Mouse (Mus musculus): ENCODE results near the gene Mdc1.
A peak's percentile ranks its signal among the peaks of the same experiment; 100 is the strongest.

The Mdc1 gene

DNA sequence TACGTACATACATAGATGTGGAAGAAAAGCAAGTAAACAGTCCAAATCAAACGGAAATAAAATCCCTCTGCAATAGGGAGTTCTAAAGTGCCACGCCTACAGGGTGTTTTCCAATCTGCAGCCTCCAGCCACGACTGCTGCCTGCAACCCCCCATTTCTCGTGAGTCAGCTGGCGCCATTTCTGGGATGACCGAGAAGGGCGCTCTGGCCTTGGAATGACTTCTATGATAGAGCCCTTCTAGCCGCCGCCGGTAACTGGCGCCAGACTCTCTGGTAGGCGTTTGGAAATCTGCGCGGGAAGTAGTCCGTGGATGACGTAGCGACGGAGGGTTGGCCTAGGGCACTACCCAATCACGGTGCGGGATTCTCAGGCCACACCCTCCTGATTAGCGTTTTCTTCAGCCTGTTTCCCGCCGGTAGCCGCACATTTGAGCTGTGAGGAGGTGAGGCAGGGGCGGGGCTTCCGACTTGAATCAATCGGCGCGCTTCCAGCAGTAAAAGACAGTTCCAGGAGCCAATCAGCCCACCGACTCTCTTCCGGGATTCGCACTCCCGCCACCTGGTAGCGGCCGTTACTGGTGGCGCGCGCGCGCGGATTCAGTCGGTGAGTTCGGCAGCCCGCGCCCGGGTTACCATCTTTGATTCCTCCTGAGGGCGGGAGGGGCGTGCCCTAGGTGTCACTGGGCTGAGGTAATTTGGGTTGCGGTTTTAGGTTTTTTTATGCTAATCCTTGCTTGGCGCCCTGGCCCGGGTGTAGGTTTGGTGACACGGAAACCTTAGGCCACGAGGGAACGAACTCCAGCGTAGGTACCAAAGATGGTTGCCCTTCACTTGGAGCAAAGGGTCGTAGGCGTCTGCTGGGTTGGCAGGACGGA, at the start of gene Mdc1:
Mdc1 (plus strand) TSS at position 440 of the 875 bp plus-strand sequence.
- peak; percentile 100 for DNase-seq (ENCODE audit: low read depth, low spot score)

DNA sequence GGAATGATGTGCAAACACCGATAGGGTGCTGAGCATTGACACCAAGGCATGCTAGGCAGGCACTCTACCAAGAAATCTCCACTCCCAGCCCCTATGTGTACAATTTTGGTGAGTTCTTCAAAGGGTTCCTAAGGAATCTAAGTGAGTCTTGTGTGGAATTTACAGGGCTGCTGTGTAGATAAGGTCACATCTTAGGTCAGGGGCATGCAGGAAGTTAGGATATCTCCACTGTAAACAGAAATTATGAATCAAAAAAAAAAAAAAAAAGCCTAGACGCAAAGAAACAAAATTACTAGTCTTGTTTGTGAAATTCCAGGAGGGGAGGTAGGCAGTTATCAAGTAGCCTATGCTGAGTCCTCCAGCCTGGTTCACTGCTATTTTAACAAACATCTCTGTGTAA, 48.5 kb upstream of the Mdc1 start:
- no peak for DNase-seq (ENCODE audit: low read depth, low spot score)

- DNase-seq (ENCODE audit: low read depth, low spot score) = no peak
These were observed 46.2 kb upstream of the Mdc1 start for GRCm38 (mm10) chr17:35795099-35795498.

DNA sequence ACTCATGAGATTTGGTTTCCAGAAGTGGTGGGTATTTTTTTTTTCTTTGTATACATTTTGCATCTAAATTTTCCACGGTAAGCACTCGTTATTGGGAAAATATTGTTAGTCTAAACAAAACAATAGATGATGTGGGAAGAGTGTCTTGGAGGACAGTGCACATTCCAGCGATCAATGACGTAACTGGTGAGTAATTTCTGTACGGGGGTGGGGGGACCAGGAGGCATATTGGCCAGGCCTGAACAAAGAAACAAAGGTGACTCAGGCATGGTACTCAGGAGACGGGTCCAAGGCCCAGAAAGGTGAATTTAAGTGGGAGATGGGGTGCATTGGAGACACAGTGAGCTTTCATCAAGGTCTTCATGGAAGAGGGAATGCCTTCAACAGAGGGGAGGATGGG, 45.7 kb upstream of the Mdc1 start:
- DNase-seq (ENCODE audit: low read depth, low spot score) = no peak

DNA sequence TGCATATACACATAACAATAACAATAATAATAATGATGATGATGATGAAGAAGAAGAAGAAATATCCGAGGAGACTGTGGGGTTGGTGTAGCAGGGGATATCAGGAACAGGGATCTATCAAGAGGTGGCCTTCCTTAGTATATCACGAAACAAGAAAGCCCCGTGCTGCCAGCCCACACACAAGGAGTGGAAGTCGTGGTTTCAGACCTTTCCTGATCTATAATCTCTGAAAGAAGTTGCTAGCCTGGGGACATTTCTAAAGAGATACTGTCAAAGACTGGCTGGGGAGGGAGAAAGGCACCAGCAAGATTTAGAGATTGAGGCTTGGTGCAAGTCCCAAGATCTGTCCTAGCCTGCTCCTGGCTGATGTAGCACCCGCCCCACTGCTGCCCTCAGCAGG, 44.5 kb upstream of the Mdc1 start:
- no peak for DNase-seq (ENCODE audit: low read depth, low spot score)

DNA sequence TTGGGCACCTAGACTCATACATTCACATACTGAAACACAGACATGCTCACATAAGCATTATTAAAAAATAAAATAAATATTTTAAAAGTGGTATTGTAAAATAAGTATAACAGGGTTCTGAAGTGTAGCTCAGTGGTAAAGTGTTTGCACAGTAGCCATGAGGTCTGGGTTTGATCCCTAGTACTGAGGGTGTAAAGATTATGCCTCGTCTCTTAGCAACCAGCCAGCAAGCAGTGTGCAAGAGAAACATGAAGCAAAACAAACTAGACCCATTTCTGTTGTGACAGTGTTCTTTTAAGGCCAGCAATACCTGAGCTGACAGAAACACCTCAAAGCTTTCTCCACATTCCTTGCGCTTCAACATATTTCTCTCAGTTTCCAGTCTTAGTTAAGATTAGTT, 40.4 kb upstream of the Mdc1 start:
- DNase-seq (ENCODE audit: low read depth, low spot score) = no peak

GRCm38 (mm10) chr17:35803020-35803419, 38.3 kb upstream of the Mdc1 start:
- no peak for DNase-seq (ENCODE audit: low read depth, low spot score)

DNA sequence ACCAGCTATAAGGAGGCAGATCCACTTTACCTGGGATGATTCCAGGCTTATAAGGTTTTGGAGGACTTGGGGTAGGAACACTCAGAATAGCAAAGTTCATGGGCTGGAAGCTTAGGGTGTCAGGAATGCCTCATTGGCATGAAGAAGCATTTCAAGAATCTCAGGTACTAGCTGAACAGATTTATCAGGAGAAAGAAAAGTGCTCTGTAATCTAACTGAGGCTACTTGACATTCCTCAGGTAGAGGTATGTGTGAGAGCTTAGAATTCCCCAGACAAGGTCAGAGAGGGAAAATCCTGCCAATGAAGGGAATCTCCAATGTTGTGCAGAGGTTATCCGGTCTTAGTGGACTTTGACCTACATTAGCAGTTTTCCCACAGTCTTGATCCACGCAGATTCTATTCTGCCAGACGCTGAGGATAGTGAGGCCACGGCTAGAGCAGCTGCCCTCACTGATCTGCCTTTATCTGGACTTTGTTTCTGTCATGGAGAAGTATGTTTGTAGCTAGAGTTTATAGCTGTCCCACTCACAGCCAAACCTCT, 37.4 kb upstream of the Mdc1 start:
- DNase-seq (ENCODE audit: low read depth, low spot score) = no peak

DNA sequence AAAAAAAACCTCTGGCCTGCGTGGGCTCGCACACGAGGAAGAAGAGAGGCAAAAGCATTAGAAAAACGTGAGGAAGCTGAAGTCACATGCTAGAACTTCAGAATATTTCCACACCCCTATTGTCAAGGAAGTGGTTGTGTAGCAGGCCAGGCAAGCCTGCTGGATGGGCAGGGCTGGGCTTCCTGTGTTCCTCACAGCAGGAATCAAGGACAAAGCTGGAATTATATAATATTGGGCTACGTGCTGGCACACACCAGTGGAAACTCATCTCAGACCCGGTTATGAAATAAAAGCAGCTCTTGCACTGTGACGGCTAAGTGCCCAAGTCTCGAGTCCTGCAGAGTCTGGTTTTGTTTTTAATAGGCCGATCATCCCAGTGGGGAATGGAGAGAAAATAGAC, 33.2 kb upstream of the Mdc1 start:
- no peak for DNase-seq (ENCODE audit: low read depth, low spot score)

- no peak for DNase-seq (ENCODE audit: low read depth, low spot score)
These were observed 31.9 kb upstream of the Mdc1 start for GRCm38 (mm10) chr17:35809395-35809794.

DNA sequence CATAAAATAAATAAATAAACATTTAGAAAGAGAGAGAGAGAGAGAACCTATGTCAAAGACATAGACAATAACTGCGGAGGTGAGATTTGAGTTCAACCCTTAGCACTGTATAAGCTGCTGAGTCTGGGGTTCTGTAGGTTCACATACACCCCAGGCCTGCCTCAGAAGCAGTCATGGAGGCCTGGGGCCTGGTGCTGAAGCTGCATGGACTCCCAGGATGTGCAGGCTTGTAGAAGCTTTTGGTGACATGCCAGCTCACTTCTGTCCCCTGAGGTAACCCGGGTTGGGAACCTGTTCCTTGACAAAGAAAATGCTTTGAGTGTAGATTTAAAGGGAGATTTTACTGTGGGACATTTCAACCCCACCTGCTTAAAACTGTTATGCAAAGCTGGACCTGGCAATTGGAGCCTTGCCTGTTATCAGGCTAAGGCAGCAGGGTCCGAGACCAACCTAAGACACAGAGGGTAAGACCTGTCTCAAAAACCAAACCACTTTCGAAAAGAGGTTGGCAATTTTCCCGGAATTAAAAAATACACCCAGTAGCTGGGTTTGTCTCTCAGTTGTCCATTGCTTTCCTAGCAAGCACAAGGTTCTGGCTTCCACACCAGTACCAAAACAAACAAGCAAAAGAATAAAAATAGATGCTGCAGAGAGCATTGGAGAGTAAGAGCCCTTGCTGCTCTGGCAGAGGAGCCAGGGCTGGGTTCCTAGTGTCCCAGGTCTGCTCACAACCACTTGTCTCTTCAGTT, 30.2 kb upstream of the Mdc1 start:
- DNase-seq (ENCODE audit: low read depth, low spot score) = no peak

DNA sequence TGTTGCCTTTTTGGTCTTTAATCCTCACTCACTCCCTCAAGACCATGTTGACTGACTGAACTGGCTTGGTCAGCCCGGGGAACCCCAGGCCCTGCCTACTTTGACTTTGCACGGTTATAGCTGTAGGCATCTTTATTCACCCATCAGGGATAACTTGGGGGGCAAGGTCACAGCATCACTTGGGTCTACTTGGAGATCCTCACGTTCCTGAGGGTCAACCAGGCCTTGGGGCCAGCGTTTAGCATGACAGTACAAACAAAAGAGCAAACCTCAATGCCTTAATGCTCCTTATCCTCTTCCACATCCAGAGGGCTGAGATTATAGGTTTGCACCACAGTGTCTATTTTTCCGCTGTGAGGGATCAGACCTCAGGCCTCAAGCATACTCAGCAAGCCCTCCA, 29.0 kb upstream of the Mdc1 start:
- no peak for DNase-seq (ENCODE audit: low read depth, low spot score)

DNA sequence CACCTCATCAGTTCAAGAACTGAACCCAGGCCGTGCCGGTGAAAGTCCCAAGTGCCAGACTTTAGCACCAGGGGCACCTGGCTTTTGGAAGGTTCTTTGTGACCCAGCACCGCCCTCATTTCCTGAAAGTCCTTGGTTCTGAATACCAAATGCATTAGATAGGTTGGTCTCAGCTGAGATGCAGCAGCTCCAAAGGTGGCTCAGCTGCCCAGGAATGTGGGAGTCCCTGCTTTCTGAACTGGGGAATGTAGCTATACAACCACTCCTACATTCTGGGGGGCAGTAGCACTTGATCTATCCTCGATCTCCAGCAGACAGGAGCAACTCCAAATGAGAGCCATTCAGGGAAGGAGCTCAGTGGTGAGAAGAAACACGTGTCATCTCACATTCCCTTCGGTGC, 28.6 kb upstream of the Mdc1 start:
- no peak for DNase-seq (ENCODE audit: low read depth, low spot score)

DNA sequence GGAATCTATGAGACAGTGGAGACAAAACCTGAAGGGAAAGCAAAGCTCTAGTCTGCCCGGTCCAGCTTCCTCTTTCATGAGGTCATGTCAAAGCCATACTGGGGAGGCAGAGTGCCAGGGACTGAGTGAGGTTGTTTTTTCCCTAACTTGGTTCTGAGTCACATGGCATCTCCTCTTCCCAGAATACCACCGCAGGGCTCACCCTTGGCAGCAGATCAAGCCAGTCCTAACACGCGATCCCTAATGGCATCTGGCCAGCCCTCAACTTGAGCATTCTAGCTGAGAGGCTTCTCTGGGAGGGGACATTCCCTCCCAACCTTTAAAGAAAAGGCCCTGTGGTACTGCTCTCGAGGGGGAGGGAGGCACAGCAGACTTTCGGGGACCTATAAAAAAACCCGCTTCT, 28.1 kb upstream of the Mdc1 start:
- peak; percentile 75 for DNase-seq (ENCODE audit: low read depth, low spot score)

DNA sequence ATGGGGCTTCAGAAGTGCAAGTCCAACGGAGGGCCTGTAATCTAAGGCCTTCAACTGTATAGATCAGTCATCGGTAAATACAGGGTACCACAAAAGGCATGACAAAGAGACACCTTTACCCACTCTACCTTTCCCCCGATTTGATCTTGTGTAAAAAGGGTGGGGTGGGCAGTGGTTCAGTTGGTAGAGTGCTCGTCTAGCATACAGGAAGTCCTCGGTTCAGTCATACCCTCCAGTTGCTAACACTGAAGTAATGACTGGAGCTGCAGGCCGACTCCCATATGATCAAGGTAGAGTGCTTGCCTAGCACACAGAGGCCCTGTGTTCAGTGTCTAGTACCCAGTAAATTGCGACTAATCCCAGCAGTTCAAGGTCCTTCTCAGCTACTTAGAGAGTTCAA, 27.7 kb upstream of the Mdc1 start:
- no peak for DNase-seq (ENCODE audit: low read depth, low spot score)

- DNase-seq (ENCODE audit: low read depth, low spot score) = no peak
These were observed 26.6 kb upstream of the Mdc1 start for GRCm38 (mm10) chr17:35814678-35815077.

DNA sequence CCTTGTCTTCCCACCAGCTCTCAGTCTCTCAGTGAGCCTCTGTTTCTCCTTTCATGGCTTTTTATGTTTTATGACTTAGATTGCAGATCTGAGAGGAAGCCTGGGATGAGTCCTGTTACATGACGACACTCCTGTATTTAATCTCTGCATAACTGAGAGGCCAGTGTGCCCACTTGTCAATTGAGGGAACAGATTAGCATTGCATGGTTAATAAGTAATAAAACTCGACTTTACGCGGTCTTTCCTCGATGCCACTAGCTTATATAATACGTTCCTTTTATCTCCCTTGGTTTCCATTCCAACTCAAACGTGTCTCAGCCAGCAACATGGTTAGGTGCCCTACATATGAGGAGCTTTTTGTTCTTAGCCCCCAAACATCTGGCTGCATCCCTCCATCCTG, 25.5 kb upstream of the Mdc1 start:
- no peak for DNase-seq (ENCODE audit: low read depth, low spot score)

- no peak for DNase-seq (ENCODE audit: low read depth, low spot score)
These were observed 24.6 kb upstream of the Mdc1 start for GRCm38 (mm10) chr17:35816686-35817085.

DNA sequence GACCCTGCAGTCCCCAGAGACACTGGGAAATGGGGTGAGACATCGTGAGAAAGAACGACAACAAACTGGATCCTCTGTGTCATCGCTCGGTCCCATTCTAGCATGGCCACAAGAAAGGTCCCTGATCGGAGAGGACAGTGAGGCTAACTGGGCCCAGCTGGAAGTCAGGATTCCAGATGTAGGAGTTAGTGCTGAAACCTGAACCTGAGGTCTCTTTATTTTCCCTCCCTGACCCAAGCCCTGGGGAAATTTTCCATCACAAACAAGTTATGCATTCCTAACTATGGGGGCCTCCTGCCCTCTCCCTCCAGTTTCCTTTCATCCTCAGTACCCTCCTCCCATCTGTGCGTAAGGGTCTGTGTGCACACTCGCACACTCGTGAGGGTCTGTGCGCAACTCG, 24.1 kb upstream of the Mdc1 start:
- DNase-seq (ENCODE audit: low read depth, low spot score) = no peak

- DNase-seq (ENCODE audit: low read depth, low spot score) = no peak
These were observed 21.2 kb upstream of the Mdc1 start for GRCm38 (mm10) chr17:35820111-35820510.

DNA sequence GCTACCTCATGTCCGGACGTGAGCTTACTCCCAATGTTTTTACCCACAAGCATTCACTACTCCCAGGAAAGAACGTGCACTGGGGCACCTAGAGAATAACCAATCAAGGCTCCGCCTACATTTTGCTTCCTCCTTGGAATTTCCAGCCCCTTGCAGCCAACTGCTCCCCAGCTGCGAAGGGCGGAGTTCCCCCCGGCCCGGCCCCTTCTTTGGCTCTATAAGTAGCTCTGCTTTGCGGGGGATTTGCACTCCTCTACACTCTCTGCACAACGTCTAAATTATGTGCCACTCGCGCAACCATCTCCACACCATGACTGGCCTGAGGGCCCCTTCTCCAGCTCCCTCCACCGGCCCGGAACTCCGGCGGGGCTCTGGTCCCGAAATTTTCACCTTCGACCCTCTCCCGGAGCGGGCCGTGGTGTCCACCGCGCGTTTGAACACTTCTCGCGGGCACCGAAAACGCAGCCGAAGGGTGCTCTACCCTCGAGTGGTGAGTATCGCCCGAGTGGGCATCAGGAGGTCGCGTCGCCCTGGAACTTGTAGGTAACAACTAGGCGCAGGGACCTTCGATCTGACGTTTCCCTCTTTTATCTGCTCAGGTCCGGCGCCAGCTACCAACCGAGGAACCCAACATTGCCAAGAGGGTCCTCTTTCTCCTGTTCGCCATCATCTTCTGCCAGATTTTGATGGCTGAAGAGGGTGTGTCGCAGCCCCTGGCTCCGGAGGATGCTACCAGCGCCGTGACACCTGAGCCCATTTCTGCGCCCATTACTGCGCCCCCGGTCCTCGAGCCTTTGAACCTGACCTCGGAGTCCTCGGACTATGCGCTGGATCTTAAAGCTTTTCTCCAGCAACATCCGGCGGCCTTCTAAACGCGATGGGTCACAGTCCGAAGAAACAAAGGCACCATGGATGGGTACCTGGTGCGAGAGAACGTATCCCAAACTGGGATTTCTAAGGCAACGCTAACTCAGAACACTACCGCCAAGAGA, 19.6 kb upstream of the Mdc1 start, which contains the start of gene Ier3:
Ier3 (plus strand) TSS at position 246 of the 992 bp plus-strand sequence.
- DNase-seq (ENCODE audit: low read depth, low spot score) = peak; percentile 45
